Mouse (Mus musculus) Patski (cell line): ENCODE results near the gene Gadl1. TPM values are rescaled to one million over a fixed set of nuclear protein-coding genes. Genes with fewer than 3 reads are reported as not detected.

ENCODE experiments used
- ATAC-seq: fragments of 100-300 bp; one replicate; pipeline ENCODE4 v1.8.0; 2021
- CTCF ChIA-PET: fragments of 350-600 bp; sonication (Branson Sonifier 250); formaldehyde crosslinking; loops from one replicate; lab custom pipeline; 2022; ENCODE audit warnings: inconsistent platforms; lab: Charles Lee
- POLR2A ChIA-PET: fragments of 350-600 bp; sonication (Branson Sonifier 250); formaldehyde crosslinking; loops from one replicate; lab custom pipeline; 2022; ENCODE audit warnings: antibody characterized with exemption, inconsistent platforms; lab: Charles Lee
- DNase-seq: peaks from one replicate; pipeline ENCODE4 v3.0.0-alpha.2; 2011; ENCODE audit warnings: low read depth, low spot score
- H3K27me3 ChIP-seq: fragments of 371-371 bp; one replicate; pipeline ENCODE4 v1.5.1; 2021
- CTCF ChIP-seq: fragments of 100-300 bp; IDR thresholded peaks from one replicate; pipeline ENCODE4 v1.5.1; 2021
- in situ Hi-C: fragments of 300-500 bp; cut with MboI; formaldehyde crosslinking; loops from 3 replicates; pipeline ENCODE4 v1.11.1; 2018; ENCODE audit warnings: low pct_unique_long_range_greater_than_20kb, mixed read lengths
- polyA plus RNA-seq: library from polyadenylated mRNA; unstranded; gene quantifications from one replicate; pipeline ENCODE4 v1.2.3, GENCODE M21; 2021

Gene Gadl1
- polyA plus RNA-seq, 1 experiment from 2014 or later = 0.05 TPM

DNA sequence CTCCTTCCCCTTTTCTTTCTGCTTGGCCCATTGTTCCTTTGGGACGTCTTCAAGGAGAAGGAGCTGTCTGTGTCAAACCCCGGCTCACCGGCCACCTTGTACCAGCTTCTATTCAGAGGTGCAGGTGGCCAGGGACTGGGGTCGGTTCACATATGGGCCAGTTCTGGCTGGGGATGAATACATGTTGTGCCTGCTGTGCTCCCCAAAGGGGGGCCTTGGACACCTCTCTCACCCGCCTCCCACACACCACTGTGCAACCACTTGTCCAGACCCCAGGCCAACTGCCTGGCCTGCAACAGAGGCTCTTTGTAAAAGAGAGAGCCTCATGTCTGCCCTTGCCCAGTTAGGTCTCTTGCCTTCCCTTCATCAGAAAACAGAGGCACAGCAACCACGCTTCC, 190.3 kb downstream of the Gadl1 start:
- DNase-seq = no peak
- no peaks in the 10 kb centered on the region for H3K27me3 ChIP-seq
- TF ChIP-seq CTCF = no peak
- in situ Hi-C loops = no loop called here
- no peak for ATAC-seq
- ChIA-PET POLR2A (no interaction called here), CTCF (interaction anchor here (1.1 kb wide), 1 partner anchor 22 kb away, joined by 3 read pairs; no protein-coding TSS in a partner anchor)

DNA sequence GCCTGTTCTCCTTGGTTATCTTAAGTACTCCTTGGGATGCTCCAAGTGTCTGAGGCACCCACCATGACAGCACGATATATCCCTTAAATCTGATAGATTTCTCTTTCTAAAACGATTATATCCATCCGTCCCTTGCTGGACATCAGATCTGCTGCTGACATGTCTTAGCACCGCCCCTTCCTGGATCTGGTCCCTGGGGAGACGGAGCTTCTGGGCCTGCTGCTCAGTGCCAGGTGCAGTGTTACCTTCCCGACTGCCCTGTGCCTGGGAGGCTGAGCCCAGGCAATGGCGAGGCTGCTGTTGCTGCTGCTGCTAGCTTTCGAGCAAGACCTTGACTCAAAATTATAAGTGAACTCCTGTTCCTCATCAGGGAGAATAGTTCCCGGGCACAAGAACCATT, 190.8 kb downstream of the Gadl1 start:
- POLR2A ChIA-PET = no interaction called here
- no peak for ATAC-seq
- TF ChIP-seq CTCF = no peak
- no peaks in the 10 kb centered on the region for H3K27me3 ChIP-seq
- no peak for DNase-seq
- in situ Hi-C loops = no loop called here
- CTCF ChIA-PET = no interaction called here

DNA sequence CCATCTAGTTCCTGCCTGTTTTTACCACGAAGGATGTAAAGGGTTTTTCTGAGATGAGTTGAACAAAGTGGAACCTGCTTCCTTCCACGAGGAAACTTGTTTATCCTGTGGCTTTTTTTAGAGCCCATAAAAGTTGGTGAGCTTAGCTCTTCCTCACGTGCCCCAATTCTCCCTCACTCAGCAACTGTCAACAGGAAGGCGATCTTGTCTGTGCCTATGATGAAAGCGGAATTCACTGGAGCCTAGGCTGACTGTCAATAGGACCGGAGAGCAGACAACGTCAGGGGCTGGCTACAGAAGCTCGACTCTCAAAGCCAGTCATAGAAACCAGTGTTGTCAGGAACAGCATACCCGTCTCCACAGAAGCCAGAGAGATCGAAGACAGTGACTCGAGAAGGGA, 192.6 kb downstream of the Gadl1 start:
- no peak for DNase-seq
- ATAC-seq = no peak
- no peak for TF ChIP-seq CTCF
- ChIA-PET CTCF (no interaction called here), POLR2A (no interaction called here)
- in situ Hi-C loops = no loop called here
- no peaks in the 10 kb centered on the region for H3K27me3 ChIP-seq

DNA sequence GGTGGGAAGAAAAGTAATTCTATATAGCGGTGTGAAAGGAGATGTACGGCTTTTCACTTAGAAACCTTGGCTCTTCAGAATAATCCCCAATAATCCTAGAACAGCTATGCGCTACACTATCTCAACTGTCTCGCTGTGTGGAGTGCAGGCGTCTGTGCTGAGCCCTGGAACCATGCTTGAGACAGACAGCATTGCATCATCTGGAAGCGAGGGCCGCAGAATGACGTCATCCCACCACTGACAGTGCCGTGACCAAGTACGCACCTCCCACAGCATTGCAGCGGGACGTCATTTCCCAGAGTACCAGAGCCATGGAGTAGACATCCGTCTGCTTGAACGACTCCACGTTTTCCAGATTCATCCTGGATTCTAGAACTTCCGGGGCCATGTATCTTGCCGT, 195.5 kb downstream of the Gadl1 start:
- POLR2A ChIA-PET = interaction anchor here (0.6 kb wide), 1 partner anchor 11 kb away, joined by 3 read pairs; no protein-coding TSS in a partner anchor
- DNase-seq (no peak), ATAC-seq (no peak)
- in situ Hi-C loops = no loop called here
- CTCF ChIA-PET = no interaction called here
- no peak for TF ChIP-seq CTCF
- H3K27me3 ChIP-seq = no peaks in the 10 kb centered on the region

DNA sequence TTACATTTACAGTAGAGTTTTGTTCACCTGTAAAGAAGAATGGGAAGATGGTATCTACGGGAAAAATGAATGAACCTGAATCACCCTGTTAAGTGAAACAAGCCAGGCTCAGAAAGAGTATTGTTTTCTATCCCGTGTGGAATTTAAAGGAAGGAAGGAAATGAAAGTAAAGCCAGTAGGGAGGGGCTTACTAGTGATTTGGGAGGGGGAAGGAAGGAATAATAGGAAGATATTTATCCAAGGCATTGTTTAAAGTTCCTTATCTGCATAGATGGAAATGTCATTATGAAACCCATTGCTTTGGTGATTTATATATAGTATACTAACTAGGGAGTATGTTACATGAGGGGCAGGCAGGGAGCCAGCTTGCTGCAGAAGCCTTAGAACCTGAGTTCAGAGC, 199.5 kb downstream of the Gadl1 start:
- POLR2A ChIA-PET = no interaction called here
- ATAC-seq = no peak
- CTCF ChIA-PET = no interaction called here
- TF ChIP-seq CTCF = no peak
- no peaks in the 10 kb centered on the region for H3K27me3 ChIP-seq
- in situ Hi-C loops = no loop called here
- DNase-seq = no peak

DNA sequence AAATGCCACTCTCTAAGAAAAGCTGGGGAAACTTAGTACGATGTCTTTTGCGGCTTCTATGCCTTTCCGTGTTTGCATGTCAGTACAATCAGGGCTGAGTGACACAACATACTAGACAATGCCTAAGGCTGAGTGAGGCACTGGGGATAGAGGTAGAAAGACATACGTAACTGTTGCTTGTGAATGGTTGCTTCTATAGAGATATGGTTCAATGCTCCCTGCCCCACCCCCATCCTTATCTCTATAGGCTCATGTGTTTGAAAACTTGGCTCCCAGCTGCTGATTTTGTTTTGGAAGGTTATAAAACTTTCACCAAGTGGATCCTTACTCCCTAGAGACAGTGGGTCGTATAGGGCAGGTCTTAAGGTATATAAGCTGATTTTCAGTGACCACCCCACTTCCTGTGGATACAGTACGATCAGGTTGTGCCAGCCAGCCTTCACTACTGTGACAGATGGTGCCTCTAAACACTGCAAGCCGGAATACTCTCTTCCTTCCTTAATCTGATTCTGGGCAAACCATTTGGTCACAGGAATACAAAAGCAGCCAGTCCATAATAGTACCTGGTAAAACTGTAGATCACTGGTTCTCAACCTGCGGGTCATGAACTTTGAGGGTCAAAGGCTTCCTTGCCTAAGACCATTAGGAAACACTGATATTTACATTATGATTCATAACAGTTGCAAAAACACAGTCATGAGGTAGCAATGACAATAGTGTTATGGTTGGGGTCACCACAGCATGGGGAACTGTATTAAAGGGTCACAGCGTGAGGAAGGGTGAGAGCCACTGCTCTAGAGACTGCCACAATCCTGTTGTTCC, 202.1 kb downstream of the Gadl1 start:
- TF ChIP-seq CTCF = no peak
- POLR2A ChIA-PET = no interaction called here
- no peak for DNase-seq
- CTCF ChIA-PET = no interaction called here
- no peaks in the 10 kb centered on the region for H3K27me3 ChIP-seq
- in situ Hi-C loops = no loop called here
- ATAC-seq = no peak

DNA sequence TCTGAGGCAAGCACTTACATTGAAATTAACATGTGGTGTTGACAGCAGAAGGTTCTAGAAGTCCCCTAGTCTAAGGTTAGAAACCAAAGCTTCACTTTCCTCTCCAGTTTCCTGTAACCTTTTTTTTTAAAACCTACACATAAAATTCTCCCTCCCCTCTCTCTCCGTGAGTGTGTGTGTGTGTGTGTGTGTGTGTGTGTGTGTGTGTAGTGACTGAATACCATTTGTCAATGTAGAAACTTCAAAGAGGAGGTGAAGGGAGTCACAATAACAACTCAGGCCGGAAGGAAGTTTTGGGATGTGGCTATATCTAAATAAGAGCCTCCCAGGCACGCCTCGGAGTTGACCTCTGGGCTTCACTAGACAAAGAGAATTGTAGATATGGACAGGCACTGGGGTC, 205.1 kb downstream of the Gadl1 start:
- no peaks in the 10 kb centered on the region for H3K27me3 ChIP-seq
- DNase-seq (no peak), ATAC-seq (no peak)
- in situ Hi-C loops = no loop called here
- ChIA-PET POLR2A (interaction anchor here (0.6 kb wide), 1 partner anchor 18 kb away, joined by 4 read pairs; no protein-coding TSS in a partner anchor), CTCF (no interaction called here)
- TF ChIP-seq CTCF = no peak

DNA sequence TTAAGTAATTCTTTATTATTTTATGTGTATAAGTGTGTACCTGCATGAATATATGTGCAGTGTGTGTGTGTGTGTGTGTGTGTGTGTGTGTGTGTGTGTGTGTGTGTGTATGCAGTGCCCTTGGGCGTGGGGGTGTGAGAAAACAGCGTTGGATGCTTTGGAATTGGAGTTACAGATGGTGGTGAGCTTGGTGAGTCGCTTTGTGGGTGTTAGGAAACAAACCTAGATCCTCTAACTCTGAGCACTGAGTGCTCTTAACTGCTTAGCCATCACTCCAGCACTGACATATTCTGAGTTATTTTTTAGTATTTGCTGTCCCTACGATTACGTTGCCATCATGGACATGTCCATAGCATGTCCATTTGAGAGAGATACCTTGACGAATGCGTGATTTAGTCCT, 206.6 kb downstream of the Gadl1 start:
- H3K27me3 ChIP-seq = no peaks in the 10 kb centered on the region
- in situ Hi-C loops = no loop called here
- no peak for TF ChIP-seq CTCF
- ChIA-PET POLR2A (interaction anchor here (0.7 kb wide), 1 partner anchor 11 kb away, joined by 3 read pairs; no protein-coding TSS in a partner anchor), CTCF (interaction anchor here (1.7 kb wide), 1 partner anchor 269 kb away, joined by 4 read pairs; no protein-coding TSS in a partner anchor)
- DNase-seq (no peak), ATAC-seq (no peak)

DNA sequence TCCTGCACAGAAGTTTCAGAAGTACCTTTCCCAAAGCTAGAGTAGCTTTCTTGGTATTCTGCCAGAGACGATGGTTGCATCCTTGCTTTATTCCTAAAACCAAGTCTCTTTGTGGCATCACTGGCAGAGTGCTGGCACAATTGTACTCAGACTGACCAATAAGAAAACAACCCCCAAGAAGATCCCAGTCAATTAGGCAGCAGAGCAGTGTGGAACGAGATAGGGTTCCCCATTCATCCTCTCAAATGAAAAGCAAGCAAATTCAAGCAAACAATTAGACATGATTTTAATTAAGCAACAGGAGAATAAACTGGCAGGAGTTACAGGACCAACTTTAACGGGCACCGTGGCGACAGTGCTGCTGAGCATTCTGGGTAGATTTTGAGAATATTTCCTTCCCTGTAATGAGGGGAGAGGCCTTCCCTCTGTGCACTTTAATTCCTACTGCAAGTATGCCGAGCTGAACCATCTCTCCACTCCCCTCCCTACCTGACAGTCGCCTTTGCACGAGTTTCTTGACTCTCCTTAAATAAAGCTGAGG, 209.1 kb downstream of the Gadl1 start:
- TF ChIP-seq CTCF = no peak
- POLR2A ChIA-PET = no interaction called here
- in situ Hi-C loops = no loop called here
- no peaks in the 10 kb centered on the region for H3K27me3 ChIP-seq
- CTCF ChIA-PET = interaction anchor here (1.2 kb wide), 1 partner anchor 101 kb away, joined by 3 read pairs; no protein-coding TSS in a partner anchor
- DNase-seq (no peak), ATAC-seq (no peak)

DNA sequence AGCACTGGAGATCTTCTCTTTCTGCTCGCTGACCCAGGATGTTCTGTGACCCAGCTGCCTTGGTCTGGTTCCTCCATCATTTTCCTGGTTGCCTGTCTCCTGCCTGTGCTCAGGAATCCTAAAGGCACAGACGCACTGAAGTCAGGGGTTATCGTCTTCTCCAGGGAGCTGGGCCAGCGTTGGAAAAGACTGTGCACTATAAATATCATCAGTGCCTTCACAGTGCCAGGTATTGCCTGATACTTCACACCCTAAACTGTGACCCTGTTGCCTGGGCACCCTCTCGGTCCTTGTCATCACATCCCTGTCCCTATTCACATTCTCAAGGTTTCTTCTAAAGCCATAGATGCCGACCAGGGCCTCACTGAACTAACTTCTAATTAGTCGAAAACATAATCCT, 210.7 kb downstream of the Gadl1 start:
- no peak for TF ChIP-seq CTCF
- in situ Hi-C loops = no loop called here

DNA sequence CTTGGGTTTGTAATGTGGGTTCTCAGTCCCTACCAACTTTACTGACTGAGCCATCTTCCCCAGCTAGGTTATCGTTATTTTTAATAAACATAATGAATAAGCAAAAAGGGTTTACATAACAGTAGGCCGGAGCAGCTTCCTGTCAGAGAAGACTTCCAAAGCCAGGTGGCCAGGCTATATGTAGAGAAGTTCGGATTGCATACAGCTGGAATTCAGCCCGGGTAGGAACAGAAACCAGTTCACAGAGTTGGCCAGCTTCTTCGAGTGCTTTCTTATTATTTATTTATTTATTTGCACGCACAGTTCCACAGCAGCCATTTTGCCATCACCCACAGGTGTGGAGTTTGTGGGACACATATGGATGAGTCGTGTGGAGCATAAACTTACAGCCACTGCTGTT, 212.2 kb downstream of the Gadl1 start:
- H3K27me3 ChIP-seq = no peaks in the 10 kb centered on the region
- ChIA-PET CTCF (interaction anchor here (1.6 kb wide), 1 partner anchor 22 kb away, joined by 3 read pairs; no protein-coding TSS in a partner anchor), POLR2A (no interaction called here)
- DNase-seq (no peak), ATAC-seq (no peak)
- TF ChIP-seq CTCF = no peak
- in situ Hi-C loops = no loop called here

More for the DNA sequence above, 210.7 kb downstream of the Gadl1 start:
- ATAC-seq (no peak), DNase-seq (no peak)
- POLR2A ChIA-PET = no interaction called here
- H3K27me3 ChIP-seq = no peaks in the 10 kb centered on the region
- CTCF ChIA-PET = no interaction called here
